Mouse (Mus musculus) C2C12 (cell line): Measurements from ENCODE around the gene Cldn6.

Experiments
- CEBPB ChIP-seq: IDR thresholded peaks from one replicate; pipeline ENCODE4 v1.6.1; 2011; ENCODE audit warnings: low read depth, mild to moderate bottlenecking, control low read depth, moderate library complexity
- CTCF ChIP-seq: IDR thresholded peaks from one replicate; pipeline ENCODE4 v1.5.1; 2011; ENCODE audit not compliant: control insufficient read depth, insufficient read depth, insufficient read length
- MAX ChIP-seq: IDR thresholded peaks from one replicate; pipeline ENCODE4 v1.6.1; 2011; ENCODE audit warnings: mild to moderate bottlenecking, control low read depth
- USF1 ChIP-seq: IDR thresholded peaks from one replicate; pipeline ENCODE4 v1.6.1; 2011; ENCODE audit warnings: low read depth, mild to moderate bottlenecking, control low read depth, moderate library complexity

DNA sequence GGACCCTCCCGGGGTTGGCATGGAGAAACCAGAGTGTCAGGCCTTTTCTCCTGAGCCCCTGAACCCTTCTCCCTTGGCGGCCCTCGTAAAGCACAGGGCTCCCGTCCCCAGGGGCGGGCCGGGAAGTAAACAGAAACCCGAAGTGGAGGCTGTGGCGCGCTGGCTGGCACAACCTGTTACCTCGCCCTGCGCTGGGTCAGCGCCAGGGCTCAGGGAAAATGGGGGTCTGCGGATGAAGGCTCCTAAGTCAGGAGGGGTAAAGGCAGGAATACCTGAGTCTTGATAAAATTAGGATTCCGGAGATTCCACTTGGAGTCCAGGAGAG, 18.2 kb upstream of the Cldn6 start:
- TF ChIP-seq CTCF (no peak), MAX (no peak), CEBPB (no peak), USF1 (no peak)
